Mouse (Mus musculus) heart, adult 2 months (tissue): ENCODE results near the gene Fbxo34.

ENCODE experiments used
- CTCF ChIP-seq: fragments of 200-600 bp; IDR thresholded peaks from 2 replicates; pipeline ENCODE4 v1.8.1; 2022; ENCODE audit warnings: antibody characterized with exemption, mild to moderate bottlenecking, moderate library complexity
- POLR2A ChIP-seq: fragments of 200-500 bp; IDR thresholded peaks from 2 replicates; pipeline ENCODE4 v1.6.1; 2011; ENCODE audit warnings: mild to moderate bottlenecking, low read depth, low read length, control low read depth; ENCODE audit not compliant: insufficient read depth

DNA sequence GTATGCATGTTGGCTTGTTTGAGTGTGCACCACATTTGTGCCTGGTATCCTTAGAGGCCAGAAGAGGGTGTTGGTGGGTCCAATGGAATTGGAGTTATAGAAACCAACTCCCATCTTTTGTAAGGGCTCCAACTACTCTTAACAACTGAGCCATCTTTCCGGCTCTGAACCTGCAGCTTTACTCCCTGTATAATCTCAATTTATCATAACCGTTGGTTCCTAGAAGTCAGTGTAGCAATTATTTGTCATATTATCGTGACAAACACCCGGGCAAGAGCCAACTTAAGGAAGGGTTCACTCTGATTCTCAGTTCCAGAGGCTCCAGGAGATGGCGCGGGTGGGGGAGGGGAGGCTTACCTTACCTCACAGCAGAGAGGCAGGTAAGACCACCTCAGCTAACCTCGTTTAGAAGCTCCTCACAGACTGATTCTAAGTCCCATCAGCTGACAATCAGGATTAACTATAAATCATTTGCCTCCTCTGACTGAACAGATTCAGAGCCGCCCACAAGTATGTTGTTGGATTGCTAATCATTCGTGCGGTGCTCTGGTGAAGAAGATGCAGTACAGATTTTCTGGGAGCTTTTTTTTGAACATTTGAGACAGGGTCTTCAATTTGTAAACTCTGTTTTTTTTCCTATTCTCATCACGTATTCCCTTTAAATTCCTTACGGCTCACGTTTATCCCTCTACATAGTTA is 70.7 kb downstream of the Fbxo34 start:
- TF ChIP-seq POLR2A (no peak), CTCF (no peak)
